Mouse (Mus musculus): ENCODE results near the gene Atp11a. TPM values are rescaled to one million over a fixed set of nuclear protein-coding genes. Genes with fewer than 3 reads are reported as not detected.
A peak's percentile ranks its signal among the peaks of the same experiment; 100 is the strongest.

The Atp11a gene
- total RNA-seq, 2 experiments from 2014 or later, result 50.1 to 52.6 TPM

- intact Hi-C loops (cut with DNase I), result no loop called here
Measured at GRCm38 (mm10) chr8:12917029-12917428, 160.2 kb downstream of the Atp11a start.

GRCm38 (mm10) chr8:12917831-12918230 lies 161.0 kb downstream of the Atp11a start:
- intact Hi-C loops (cut with DNase I), result no loop called here
- DNase-seq (ENCODE audit: extremely low spot score in 1 of 2, low spot score in 2 of 2), result no peak

More at GRCm38 (mm10) chr8:12917029-12917428, 160.2 kb downstream of the Atp11a start:
- DNase-seq (ENCODE audit: extremely low spot score in 1 of 2, low spot score in 2 of 2), result peak in 1 of 2 experiments; percentile 41

Other genes starting within 250 kb of the Atp11a start
- gene Spaca7, start 184.0 kb upstream of the Atp11a start, total RNA-seq (2021), result not detected
- gene Tubgcp3, start 84.8 kb upstream of the Atp11a start, total RNA-seq (2021), result 10 to 100 TPM; 32.3 to 32.7 TPM
- 100 to 1,000 TPM; 280 to 298 TPM for gene Mcf2l, start 116.8 kb downstream of the Atp11a start, total RNA-seq (2021)